Mouse (Mus musculus): ENCODE data around the gene Eftud2. TPM values are rescaled to one million over a fixed set of nuclear protein-coding genes. Genes with fewer than 3 reads are reported as not detected.
A peak's percentile ranks its signal among the peaks of the same experiment; 100 is the strongest.

The Eftud2 gene
- polyA plus RNA-seq, 1 experiment = 114 TPM

DNA sequence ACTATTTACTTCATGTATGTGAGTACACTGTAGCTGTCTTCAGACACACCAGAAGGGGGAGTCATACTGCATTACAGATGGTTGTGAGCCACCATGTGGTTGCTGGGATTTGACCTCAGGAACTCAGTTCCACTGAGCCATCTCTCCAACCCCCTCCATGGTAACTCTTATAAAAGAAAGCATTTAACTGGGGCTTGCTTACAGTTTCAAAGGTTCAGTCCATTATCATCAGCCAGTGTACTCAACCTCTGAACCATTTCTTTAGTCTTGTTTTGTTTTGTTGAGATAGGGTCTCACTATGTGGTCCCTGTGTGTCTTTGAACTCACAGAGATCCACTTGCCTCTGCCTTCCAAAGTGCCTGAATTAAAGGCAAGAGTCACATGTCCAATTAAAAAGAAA, 65.9 kb downstream of the Eftud2 start:
- TF ChIP-seq POLR2A (IDR thresholded peaks at IDR 0.05; ENCODE audit: borderline replicate concordance, extremely low read depth, insufficient read depth, insufficient read length, poor library complexity, severe bottlenecking) (no peak), CTCF (IDR thresholded peaks at IDR 0.05; ENCODE audit: borderline replicate concordance, extremely low read depth, insufficient read depth, insufficient read length) (no peak)
- no peak for DNase-seq (ENCODE audit: low read depth)

GRCm38 (mm10) chr11:102810721-102811485, 69.9 kb downstream of the Eftud2 start:
- peak; percentile 86 for DNase-seq (ENCODE audit: low read depth)
- TF ChIP-seq CTCF (IDR thresholded peaks at IDR 0.05; ENCODE audit: borderline replicate concordance, extremely low read depth, insufficient read depth, insufficient read length) = no peak

GRCm38 (mm10) chr11:102808246-102808645, 72.5 kb downstream of the Eftud2 start:
- DNase-seq (ENCODE audit: low read depth) = no peak
- no peak for TF ChIP-seq CTCF (IDR thresholded peaks at IDR 0.05; ENCODE audit: borderline replicate concordance, extremely low read depth, insufficient read depth, insufficient read length)

DNA sequence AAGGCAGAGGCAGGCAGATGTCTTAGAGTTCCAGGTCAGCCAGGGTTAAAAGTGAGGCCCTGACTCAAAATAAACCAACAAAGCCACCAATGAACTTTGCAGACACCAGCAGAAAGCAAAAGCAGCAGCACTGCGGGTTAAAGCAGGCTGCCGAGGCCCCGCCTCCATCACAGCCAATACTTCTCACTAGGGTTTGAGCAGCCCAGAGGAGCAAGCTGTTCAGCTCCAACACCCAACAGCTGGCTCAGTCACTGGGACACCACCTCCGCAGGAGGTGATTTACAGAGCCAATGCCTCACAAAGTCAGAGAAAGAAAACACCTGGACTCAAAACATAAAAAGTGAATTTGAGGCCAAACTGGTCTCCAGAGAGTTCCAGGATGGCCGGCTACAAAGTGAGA, 77.3 kb downstream of the Eftud2 start:
- TF ChIP-seq CTCF (IDR thresholded peaks at IDR 0.05; ENCODE audit: borderline replicate concordance, extremely low read depth, insufficient read depth, insufficient read length) (no peak), POLR2A (IDR thresholded peaks at IDR 0.05; ENCODE audit: borderline replicate concordance, extremely low read depth, insufficient read depth, insufficient read length, poor library complexity, severe bottlenecking) (no peak)
- DNase-seq (ENCODE audit: low read depth) = no peak

DNA sequence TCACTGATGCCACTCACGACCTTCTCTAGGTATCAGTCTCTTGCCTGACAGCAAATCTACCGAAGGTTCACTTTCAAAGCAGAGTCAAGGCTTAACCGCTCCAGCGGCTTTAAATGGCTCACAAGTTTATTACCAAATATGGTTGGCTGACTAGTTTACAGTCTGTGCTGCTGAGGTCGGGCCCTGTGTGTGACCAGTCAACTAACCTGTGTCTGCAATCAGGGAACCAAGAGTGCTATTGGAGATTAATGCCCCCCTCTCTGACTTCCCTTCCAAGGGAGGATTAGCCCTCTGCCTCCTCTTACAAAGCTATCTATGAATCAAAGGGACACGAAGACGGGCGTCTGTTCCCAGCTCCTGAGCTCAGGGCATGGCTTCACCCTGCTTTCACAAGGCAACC, 86.6 kb downstream of the Eftud2 start:
- DNase-seq (ENCODE audit: low read depth) = no peak
- no peak for TF ChIP-seq POLR2A (IDR thresholded peaks at IDR 0.05; ENCODE audit: borderline replicate concordance, extremely low read depth, insufficient read depth, insufficient read length, poor library complexity, severe bottlenecking)
- no peak for TF ChIP-seq CTCF (IDR thresholded peaks at IDR 0.05; ENCODE audit: borderline replicate concordance, extremely low read depth, insufficient read depth, insufficient read length)

GRCm38 (mm10) chr11:102791682-102792445, 88.9 kb downstream of the Eftud2 start:
- DNase-seq (ENCODE audit: low read depth) = no peak

More at GRCm38 (mm10) chr11:102791682-102792445, 88.9 kb downstream of the Eftud2 start:
- TF ChIP-seq POLR2A (IDR thresholded peaks at IDR 0.05; ENCODE audit: borderline replicate concordance, extremely low read depth, insufficient read depth, insufficient read length, poor library complexity, severe bottlenecking) (no peak), CTCF (IDR thresholded peaks at IDR 0.05; ENCODE audit: borderline replicate concordance, extremely low read depth, insufficient read depth, insufficient read length) (no peak)

Other genes with a start within 250 kb of the Eftud2 start
- 0.03 and 0.11 TPM in 2 replicates for gene Meioc, start 217.3 kb downstream of the Eftud2 start, polyA plus RNA-seq (2012; rRNA removed)
- gene Ccdc43, start 183.2 kb downstream of the Eftud2 start, polyA plus RNA-seq (2012; rRNA removed) = 18.5 and 23.9 TPM in 2 replicates
- gene Adam11, start 119.5 kb downstream of the Eftud2 start, polyA plus RNA-seq (2012; rRNA removed) = 48.4 and 64.1 TPM in 2 replicates
- gene Gjc1, start 61.3 kb downstream of the Eftud2 start, polyA plus RNA-seq (2012; rRNA removed) = 52.2 and 61.0 TPM in 2 replicates
- gene Higd1b, start 45.1 kb downstream of the Eftud2 start, polyA plus RNA-seq (2012; rRNA removed) = 4.3 and 4.9 TPM in 2 replicates
- 1.1 and 1.3 TPM in 2 replicates for gene Ccdc103, start 219 bp upstream of the Eftud2 start, polyA plus RNA-seq (2012; rRNA removed)
- 0.09 and 0.12 TPM in 2 replicates for gene Fam187a, start 4.2 kb upstream of the Eftud2 start, polyA plus RNA-seq (2012; rRNA removed)
- 0.26 and 0.29 TPM in 2 replicates for gene Gfap, start 19.9 kb upstream of the Eftud2 start, polyA plus RNA-seq (2012; rRNA removed)
- gene Kif18b, start 44.1 kb upstream of the Eftud2 start, polyA plus RNA-seq (2012; rRNA removed) = 9.3 and 15.9 TPM in 2 replicates
- gene C1ql1, start 65.7 kb upstream of the Eftud2 start, polyA plus RNA-seq (2012; rRNA removed) = 12.2 and 19.0 TPM in 2 replicates
- gene Nmt1, start 147.2 kb upstream of the Eftud2 start, polyA plus RNA-seq (2012; rRNA removed) = 40.1 and 42.3 TPM in 2 replicates
- gene Dcakd, start 147.3 kb upstream of the Eftud2 start, polyA plus RNA-seq (2012; rRNA removed) = 236 and 262 TPM in 2 replicates
- 3.6 TPM in 2 replicates for gene Plcd3, start 220.7 kb upstream of the Eftud2 start, polyA plus RNA-seq (2012; rRNA removed)
- gene Acbd4, start 220.7 kb upstream of the Eftud2 start, polyA plus RNA-seq (2012; rRNA removed) = 4.5 and 4.6 TPM in 2 replicates
- gene Hexim1, start 235.2 kb upstream of the Eftud2 start, polyA plus RNA-seq (2012; rRNA removed) = 14.4 and 18.9 TPM in 2 replicates